Mouse (Mus musculus): ENCODE measurements at regions not wholly inside any gene's neighbourhood (a gene's known extent, or its start where the extent isn't known, plus 50 kb on each side); places are given as distances from the start of the nearest gene placed in this dataset.
A peak's percentile ranks its signal among the peaks of the same experiment; 100 is the strongest.
"Not testable (repeated sequence)": the region's sequence is repeated elsewhere in the genome, so short reads cannot be mapped to it uniquely, and the experiment has no call there.

DNA sequence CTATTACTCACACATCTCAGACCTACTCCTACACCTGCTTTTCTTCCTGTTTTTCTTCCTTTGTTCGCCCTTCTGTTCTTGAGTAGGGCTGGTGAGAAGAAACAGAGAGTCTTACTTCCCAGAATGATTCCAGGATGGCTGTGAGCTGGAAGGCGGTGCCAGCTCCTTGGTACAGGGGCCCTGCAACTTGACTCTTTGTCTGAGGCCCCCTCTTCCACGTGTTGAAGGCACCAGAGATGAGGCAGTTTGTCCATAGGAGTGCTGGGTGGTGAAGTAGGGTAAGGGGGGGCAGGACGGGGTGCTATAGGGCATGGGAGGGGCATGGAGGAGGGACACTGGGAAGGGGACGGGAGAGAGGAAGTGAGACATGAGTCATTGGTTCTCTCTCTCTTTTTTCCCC is 60.8 kb downstream of the Dmrta2 start:
- DNase-seq: no peak

GRCm38 (mm10) chr4:110044851-110045618 is 67.2 kb downstream of the Dmrta2 start:
- no peak for DNase-seq

DNA sequence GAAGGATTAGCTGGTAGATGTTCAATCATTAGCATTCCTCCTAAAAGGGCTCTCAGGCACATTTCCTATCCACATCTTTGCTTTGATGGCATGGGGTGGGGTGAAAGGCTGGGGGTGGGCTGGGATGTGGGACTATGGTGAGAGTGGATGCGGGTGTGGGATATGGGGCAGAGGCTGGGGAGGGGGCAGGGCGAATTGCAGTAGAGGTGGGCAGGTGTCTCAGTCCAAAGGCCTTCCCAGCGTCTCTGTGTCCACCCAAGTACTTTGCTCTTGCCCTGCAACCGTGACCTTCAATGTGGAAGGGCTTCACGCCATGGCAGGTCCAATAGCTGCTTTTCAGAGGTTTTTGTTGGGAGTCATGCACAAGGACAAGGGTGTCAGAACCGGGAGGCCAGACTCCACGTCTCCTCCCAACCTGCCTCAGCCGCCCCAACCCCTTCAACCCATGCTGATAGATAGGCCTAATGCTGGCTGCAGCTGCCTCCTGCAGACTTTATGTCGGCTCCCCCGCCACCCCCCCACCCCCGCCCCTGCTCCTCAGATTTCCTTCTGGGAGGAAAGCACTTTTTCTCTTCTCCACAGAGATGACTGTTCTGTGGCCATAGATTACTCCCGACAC is 67.9 kb downstream of the Dmrta2 start:
- DNase-seq: no peak

DNA sequence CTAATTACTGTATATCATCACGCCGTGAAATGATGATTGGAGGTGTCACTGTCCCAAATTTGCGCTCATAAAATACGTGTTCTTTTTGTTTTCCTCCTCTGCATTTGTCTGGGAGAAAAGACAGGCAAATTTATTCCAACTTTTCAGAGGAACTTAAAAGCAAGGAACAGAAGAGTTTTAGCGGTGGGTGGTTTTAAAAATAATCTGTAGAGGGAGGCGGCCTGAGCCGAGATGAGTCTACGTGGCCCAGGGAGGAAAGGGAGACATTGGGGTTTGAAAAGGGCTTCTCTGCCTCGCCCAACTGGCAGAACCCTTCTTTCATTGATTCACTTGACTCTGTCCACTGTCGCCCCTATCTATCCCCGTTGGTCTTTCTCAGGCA is 68.4 kb downstream of the Dmrta2 start:
- no peak for DNase-seq

DNA sequence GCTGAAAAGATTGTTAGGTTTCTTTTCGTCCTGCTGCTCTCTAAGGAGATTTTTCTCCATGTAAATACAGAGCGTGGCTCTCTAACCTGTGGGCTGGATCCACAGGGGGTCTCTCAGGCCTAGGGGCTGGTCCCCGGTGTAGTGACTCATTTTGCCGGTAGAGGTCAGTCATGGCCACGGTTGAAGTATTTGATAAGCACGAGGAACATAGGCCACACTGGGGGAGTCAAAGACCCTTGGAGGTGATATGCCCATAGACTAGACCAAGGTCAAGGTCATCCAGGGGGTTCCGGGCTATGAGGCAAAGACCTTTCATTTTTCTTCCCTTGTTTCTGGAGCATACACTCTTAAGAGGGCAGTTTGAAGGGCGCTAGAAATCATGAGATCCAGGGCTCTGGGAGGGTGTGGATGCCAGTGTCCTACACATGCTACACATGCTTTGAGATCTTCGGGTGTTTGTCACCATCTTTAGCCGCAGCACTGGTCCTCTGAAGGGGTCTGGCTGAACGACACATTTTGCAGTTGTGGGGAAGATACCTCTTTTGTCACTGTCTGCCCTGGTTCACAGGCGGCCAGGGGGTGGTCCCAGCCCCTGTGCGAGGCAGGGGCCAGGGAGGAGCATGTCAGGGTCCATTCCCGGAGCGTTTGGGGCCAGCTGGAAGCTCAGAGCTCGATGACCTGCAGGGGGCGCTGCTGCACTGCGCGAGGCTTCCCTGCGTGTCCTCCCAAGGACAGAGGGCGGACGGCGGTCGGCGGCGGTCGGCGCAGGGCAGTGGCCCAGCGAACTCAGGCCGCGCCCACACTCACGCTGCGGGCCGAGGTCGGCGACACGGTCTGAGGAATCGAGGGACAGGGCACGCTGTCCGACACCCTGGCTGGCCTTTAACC is 72.8 kb downstream of the Dmrta2 start:
- peak; percentile 44 to 51 for DNase-seq

GRCm38 (mm10) chr4:110051281-110051665 is 73.4 kb downstream of the Dmrta2 start:
- DNase-seq: no peak

DNA sequence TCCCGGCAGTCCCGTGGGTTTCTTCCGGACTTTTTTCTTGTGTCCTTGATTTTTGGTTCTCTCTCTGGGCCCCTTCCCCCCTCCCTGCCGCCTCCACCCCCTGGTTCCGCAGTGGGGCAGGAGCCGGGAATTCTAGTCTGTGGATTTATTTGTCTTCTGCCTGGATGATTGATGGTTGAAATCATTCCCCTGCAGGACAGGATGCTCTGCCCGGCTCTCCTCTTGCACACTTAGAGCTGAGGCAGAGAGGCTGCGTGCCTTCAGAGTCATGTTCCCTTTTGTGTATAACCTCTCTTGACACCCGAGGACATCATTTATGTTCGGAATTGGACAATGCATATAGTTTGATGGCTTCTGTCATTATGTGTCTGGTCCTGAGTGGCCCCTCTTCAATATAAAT is 74.0 kb downstream of the Dmrta2 start:
- no peak for DNase-seq

DNA sequence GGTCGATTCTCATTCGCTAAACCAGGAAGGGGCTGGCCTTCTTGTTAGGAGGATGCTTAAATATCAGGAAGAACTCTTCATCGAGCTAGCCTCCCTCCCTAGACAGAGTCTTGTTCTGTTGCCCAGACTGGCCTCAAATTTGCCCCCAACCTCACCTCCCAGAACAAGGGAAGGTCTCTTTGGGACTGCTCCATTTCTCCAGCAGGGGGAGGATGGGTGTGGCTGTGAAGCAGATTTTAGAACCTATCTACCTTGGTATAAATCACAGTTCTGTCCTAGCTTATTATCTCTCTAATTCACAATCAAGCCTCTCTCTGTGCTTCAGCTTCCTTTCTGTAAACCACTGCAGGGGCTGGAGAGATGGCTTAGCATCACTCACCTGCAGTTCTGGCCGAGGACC is 75.1 kb downstream of the Dmrta2 start:
- no peak for DNase-seq

DNA sequence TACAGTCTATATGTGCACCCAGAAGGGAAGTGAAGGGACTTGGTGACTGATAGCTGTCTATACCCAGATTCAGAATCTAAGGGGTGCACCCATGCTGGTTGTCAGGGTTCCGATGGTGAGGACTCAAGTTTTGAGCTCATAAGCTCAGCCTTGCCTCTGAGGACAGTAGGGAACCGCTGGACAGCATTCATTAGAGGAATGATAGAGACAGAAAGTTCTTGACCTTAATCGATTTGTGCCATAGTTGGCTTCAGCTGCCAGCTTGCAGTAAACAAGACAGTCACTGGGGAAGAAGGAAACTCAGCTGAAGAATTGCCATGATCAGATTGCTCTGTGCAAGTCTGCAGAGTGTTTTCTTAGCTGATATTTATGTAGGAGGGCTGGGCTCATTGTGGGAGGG is 96.0 kb downstream of the Dmrta2 start:
- no peak for DNase-seq

DNA sequence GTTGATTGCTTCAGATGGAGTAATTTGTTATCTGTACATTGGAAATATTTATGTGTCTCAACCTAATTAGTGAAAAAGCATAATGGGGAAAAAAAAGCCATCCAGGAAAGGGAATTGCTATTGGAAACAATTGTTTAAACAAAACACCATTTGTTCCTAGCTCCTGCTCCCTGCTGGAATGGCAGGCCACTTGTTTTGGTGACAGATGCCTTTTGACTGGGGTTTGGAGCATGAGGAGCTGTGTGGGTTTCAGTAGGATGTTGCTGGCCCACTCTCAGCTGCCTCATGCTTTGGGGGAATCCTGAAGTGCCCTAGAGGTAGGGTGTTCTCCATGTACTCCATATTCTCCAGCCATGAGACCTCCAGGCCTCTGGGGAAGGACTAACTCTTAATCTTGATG is 105.5 kb downstream of the Dmrta2 start:
- no peak for DNase-seq

GRCm38 (mm10) chr4:110087570-110088247 is 109.9 kb downstream of the Dmrta2 start:
- no peak for DNase-seq

GRCm38 (mm10) chr4:110093040-110093820 is 115.4 kb downstream of the Dmrta2 start:
- no peak for DNase-seq

DNA sequence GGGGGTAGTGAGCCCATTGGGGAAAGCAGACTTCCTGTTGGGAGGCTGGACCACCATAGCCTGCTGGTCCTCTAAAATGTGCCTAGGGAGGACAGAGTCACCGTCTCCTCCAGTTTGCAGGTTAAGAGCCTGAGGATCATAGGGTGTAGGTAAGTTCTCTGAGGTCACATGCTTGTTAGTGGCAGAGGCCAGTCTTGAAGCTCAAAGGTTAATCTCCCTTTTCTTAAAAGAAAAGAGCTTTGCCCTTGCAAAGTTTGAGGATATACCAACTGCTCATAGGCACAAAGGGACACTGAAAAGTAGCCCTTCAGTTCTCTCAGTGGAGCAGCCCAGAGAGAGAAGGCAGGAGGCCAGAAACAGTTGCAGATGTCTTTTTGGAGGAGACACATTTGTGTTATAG is 116.7 kb downstream of the Dmrta2 start:
- no peak for DNase-seq

DNA sequence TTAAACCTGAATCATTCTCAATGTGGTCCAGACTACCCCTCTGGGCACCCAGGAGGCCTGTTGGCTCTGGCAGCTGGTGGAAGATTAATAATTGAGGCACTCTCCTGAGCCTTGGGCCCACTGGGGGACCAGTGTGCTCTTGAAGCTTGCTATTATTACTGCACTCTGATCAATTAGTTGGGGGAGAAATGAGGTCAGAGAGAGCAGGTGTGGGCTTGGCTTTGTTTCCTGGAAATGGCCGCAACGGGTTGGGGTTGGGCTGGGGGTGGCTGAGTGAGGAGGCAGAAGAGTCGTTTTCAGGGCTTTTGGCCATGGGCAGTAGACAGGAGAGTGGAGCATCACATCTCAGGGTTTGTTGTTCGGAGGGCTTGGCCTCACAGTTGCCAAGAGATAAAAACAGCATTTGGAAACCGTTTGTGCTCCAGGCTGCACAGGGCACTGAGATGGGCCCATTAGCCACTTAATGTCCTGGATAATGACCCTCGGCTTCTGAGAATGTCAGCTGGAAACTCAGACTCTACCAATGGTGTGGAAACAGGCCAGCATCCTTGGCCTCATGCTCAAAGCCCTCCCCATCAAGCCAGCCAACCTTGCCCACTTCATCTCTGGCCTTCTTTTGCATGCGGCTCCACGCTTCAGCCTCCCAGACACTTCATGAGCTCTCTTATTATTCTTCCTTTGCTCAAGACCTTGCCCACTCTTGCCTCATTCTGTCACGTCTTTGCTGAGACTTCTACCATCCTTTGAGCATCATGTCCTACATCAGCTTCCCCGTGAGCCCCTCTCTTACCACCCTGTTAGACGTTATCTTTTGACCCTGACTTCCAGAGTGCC is 118.1 kb downstream of the Dmrta2 start:
- DNase-seq: no peak

- DNase-seq: not testable (repeated sequence)
Observed at GRCm38 (mm10) chr4:110104119-110104518, 126.3 kb downstream of the Dmrta2 start.

GRCm38 (mm10) chr4:110106620-110107243 is 128.9 kb downstream of the Dmrta2 start:
- DNase-seq: no peak

GRCm38 (mm10) chr4:110119438-110119837 is 141.6 kb downstream of the Dmrta2 start:
- no peak for DNase-seq

DNA sequence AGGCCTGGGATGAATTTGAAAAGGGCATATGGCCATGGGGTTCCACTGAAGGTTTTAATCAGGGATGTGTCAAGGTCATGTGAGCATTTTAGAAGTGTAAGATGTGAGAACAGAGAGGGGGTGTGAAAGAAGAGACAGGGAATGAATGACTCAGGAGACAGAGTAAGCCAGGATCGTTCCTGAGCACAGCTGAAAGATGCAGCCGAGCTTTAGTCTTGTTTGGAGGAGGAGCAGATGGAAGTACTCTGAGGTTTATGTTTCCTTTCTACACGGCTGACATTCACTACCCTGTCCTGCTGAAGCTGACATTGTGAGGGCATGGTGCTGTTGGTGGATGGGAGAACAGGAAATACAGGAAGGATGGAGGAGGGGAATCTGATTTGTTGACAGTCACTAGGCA is 142.0 kb downstream of the Dmrta2 start:
- no peak for DNase-seq

DNA sequence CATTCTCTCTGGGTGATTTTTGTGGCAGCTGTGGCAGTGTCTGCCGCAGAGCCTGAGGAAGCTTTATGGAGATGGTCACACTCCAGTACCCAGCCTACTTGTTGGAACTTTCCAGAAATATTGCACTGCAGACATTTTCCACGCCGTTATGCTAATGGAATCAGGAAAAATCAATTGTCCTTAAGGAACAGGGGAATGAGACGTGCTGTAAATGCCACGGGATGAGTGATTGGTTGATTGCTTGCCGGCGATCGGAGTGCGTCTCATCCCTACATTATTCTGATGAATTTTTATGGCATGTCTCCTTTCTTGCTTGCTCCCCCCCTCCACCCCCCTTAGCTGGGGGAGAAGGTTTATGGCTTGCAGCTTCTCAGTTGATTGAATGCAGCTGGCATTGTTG is 142.9 kb downstream of the Dmrta2 start:
- no peak for DNase-seq

DNA sequence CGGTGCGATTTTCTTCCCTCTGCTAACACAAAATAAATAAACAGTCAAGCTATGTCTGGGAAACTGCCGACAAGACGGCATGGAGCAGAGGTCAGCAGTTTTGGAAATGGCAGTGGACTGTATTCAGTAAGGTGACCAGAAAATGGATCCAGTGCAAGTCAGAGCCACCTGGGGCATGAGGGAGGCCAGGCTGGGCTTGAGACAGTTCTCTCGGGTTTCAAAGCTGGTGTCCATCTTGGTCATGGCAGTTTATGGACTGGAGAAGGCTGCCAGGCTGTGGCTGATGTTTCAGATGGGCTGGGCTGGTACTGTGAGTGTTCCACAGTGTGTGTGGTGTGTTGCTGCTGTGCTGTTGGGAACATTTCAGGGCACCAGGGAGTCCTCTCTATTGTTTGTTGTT is 143.6 kb downstream of the Dmrta2 start:
- no peak for DNase-seq

Data from thymus, postnatal 36 days (tissue).